Mouse (Mus musculus) layer of hippocampus, adult 8-10 months (tissue): ENCODE data around the gene Esr1. TPM values are rescaled to one million over a fixed set of nuclear protein-coding genes. Genes with fewer than 3 reads are reported as not detected.
"Not testable (repeated sequence)": the region's sequence is repeated elsewhere in the genome, so short reads cannot be mapped to it uniquely, and the experiment has no call there.

Source experiments
- DNase-seq, 2 experiments: peaks; one replicate each; pipeline ENCODE4 v3.0.0; 2022; ENCODE audit warnings: low spot score in 2 of 2
- total RNA-seq, 4 experiments: library from RNA; stranded (reverse); gene quantifications; 2 replicates each; pipeline ENCODE4 v1.2.4; 2022

Esr1 gene
- total RNA-seq, 4 experiments from 2014 or later: 3.3 to 4.0 (median 3.6) TPM

GRCm38 (mm10) chr10:4683711-4684265, 72.4 kb downstream of the Esr1 start:
- DNase-seq: peak in 1 of 2 experiments; percentile 5

DNA sequence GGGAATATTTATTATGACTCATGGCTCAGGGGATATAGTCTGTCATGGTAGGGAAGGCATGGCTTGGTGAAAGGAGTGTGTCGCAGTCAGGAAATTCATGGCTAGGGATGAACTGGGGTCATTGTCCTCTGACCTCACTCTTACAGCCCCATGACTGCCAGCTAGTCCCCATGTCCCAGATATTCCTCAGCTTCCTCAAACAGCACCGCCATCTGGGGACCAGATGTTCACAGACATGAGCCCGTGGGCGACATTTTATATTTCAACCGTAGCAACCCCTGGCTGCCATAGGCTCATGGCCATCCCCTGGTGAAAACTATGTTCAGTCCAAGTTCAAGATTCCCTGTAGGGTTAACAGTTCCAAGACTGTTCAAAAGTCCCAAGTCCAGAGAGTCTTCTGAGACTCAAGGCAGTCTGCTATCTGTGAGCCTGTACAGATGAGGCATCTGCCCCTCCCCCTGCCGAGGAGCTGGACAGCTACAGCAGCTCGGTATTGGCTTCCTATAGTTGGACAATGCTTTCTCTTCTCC, 83.0 kb downstream of the Esr1 start:
- no peak for DNase-seq

- DNase-seq: peak in 1 of 2 experiments; percentile 7
These were observed 98.5 kb downstream of the Esr1 start for GRCm38 (mm10) chr10:4709915-4710314.

DNA sequence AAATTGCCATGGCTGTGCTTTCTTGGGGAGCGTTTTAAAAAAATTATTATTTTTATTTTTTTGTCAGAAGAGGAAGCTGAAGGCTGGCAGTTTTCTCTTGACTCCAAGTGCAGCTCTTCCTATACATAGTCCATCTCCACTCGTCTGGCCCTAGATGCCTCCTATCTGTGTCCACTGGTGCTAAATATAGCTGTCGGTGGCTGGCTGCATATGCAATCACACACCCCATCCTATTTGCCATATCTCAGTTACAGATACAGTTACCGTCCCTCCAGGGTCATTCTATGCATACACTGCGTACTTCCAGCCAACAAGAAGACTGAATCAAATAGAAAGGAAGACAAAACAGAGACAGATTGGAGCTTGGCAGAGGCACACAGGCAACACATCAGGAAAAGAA, 100.0 kb downstream of the Esr1 start:
- no peak for DNase-seq

- DNase-seq: no peak
These were observed 100.9 kb downstream of the Esr1 start for GRCm38 (mm10) chr10:4712061-4712908.

GRCm38 (mm10) chr10:4713398-4713797, 102.0 kb downstream of the Esr1 start:
- DNase-seq: no peak

DNA sequence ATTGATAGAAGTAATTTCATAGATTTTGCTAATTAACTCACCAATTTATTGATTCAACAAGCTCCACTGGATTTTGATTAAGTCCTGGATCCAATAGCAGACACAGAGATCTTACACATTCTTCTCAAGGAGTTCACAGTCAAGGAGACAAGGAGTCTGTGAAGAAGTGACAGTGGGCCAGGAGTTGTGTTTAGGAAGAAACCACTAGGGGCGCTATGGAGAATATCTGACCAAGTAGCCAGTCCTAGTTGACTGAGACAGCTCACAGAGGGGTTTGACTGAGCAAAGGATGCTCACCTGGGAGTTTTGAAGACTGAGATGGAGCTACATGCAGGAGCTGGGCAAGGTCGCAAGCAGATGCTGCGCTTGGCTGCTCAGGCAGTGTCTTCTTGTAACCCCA, 113.5 kb downstream of the Esr1 start:
- no peak for DNase-seq

DNA sequence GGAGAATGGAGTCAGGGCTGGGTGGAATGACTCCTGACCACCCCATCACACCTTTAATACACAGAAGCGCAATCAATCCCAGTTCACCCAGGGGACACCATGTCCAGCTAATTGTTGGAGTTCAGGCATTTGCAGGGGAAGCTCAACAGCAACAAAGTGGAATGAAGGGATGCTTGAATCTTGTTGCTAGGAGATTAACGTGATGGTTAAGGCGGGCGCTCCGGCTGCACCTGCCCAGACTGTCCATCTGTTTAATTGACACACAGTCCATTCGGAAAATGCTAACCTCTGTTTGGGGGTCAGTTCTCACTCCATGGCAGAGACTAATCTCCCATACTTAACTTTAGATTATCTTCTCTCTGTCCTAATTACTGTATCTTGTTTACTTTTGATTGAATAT, 114.7 kb downstream of the Esr1 start:
- DNase-seq: no peak

GRCm38 (mm10) chr10:4732328-4732727, 120.9 kb downstream of the Esr1 start:
- DNase-seq: no peak

DNA sequence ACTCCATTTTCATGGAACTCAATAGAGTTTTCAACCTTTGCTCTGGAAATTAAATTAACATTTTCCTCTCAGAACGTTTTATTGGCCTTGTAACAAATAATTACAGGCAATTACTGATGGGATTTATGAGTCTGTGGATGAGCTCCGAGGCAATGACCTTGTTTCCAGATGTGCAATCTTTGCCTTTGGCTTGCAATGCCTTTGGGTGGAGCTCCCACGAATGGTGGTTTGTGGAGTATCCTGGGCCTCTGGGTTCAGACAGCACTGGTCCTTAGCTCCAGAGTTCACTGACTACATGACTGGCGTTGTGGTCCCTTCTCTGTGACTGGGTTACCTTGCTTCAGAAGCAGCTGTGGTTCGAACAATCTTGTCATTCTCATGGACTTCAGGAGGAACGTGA, 122.6 kb downstream of the Esr1 start:
- DNase-seq: no peak

DNA sequence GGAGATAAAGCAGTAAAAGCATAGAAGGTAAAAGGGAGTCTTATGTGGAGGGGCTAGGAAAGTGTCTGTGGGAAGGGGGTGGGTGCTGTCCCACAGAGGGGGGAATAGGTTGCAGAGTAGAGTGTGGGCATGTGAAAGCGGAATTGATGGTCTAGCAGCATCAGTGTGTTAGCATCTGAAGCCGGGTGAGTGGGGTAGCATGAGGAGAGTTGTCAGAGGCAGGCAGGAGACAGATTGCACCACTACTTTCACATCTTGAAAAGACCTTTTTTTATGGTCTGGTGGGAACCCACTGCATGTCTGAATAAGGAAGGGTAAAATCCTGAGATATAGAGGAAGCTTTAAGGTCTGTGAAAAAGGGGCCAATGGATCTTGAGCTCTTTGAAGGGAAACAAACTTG, 123.5 kb downstream of the Esr1 start:
- no peak for DNase-seq

DNA sequence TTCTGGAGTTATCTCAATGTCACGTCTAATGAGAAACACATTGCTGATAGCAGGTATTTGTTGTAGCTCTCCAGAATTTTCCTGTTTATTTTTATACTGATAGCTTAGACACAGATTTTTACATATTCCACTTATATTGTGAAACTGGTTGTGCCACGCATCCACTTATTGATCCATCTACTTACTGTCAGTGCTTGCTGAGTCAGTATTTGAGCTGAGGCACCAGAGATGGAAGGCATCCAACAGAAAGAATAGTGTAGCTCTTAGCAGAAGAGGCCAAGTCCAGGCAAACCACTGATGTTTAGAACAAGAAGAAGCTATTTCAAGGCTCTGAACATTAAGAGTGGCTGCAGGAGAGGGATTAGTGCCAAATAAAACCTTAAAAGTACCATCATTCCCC, 126.9 kb downstream of the Esr1 start:
- DNase-seq: no peak

DNA sequence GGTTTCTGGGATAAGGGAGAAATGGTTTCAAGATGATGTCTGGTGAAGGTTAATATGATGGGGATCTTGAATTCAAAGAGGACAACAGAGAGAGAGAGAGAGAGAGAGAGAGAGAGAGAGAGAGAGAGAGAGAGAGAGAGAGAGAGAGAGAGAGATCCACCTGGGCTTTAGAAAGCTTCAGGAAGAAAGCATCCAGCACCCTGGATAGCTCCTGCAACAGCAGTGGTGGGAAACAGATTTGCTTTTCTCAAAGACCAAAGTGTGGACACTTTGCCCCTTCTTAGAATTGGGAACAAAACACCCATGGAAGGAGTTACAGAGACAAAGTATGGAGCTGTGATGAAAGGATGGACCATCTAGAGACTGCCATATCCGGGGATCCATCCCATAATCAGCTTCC, 139.7 kb downstream of the Esr1 start:
- DNase-seq: not testable (repeated sequence)

GRCm38 (mm10) chr10:4752977-4753376, 141.6 kb downstream of the Esr1 start:
- no peak for DNase-seq

DNA sequence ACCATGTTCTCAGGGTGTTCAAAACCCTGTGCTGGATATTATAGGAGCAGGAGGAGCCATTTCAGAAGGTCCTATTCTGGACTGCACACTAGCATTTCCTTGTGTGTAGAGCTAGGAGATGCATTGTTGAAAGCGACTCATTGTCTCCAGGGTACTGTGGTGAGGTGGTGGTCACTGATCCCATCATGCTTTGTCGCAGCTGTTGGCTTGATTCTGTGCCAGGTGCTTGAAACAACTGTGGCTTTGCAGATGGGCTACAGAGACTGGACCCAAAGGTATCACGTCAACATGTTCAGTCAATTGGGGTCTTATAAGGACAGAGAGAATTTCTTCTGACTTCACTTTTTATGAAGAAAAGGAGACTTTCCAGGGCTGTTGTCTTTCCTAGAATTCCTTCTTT, 164.1 kb downstream of the Esr1 start:
- DNase-seq: no peak

DNA sequence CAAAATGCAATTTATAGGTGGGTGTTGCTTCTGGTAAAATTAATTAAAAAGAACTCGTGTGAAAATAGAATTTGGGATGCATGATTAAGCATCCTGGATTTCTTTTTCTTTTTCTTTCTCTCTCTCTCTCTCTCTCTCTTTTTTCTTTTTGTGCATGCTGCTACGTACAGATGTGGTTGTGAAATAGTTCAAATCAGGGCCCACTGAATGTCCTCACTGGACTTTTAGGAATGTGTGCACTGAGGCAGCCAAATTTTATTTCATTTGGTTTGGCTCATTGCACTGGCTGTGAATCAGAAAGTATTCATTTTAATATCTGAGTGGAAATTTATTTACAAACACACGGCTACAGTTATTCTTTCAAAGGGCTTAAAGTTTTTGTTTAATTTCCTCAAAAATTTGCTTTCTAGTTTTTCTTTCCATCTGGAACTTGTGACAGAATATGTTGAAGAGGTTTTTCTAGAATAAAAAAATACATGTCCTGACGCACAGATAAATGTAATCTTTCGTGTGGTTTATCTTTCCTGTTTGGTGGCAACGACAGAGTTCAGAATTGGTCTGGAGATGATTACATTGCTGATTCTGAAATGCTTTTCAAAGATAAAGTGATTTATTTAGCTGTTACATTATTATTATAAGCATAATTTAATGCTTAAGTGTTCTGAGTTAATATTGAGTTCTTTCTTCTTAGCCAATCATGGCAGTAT, 164.8 kb downstream of the Esr1 start:
- DNase-seq: no peak

DNA sequence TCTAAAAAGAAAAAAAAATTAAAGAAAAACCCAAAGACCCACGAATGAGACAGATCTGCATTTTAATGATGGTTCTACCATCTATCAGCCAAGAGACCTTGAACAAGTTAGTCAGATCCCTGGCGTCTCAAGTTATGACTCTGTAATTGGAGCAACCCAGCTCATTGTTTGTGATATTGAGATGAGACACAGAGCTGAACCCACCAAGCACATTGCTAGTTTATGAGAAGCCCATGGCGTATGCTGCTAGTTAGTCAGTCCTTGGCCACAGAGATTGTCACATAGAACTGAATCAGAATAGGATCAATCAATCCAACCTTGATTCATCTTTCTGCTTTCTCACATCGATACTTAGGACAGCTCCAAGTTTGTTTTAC, 165.3 kb downstream of the Esr1 start:
- no peak for DNase-seq

DNA sequence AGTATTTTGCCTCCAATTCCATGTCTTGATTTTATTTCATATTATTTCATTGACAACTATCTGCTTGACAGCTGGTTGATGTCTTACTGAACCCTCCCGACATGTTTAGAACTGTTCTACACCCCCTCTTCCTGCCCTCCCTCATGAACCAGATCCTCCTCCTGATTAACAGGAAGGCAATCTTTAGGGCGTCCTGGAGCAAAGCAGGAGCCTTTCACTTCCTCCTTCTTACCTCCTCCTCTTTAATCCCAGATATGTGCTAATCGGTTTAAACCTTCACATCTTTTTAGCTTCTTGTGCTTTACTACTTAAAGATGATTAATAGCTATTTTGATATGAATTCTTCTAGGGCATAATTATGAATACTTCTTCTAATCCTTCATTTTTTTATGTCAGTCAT, 166.6 kb downstream of the Esr1 start:
- no peak for DNase-seq

DNA sequence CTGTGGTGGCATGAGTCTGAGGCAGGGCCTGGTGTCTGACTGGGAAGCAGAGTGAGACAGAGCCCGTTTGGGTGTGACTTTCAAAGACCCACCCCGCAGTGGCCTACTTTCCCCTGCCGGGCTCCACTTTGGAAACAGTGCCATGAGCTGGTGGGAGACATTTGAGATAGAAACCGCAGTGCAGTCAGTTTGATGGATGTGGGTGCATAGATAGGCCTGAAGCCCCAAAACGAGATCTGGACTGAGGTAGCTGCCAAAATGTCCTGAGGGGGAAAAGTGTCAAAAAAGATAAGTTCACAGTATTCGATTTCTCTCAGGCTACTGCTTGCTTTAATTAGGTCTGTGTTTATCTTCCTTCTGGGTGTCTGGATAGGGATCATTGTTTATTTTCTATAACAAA, 169.5 kb downstream of the Esr1 start:
- DNase-seq: no peak

DNA sequence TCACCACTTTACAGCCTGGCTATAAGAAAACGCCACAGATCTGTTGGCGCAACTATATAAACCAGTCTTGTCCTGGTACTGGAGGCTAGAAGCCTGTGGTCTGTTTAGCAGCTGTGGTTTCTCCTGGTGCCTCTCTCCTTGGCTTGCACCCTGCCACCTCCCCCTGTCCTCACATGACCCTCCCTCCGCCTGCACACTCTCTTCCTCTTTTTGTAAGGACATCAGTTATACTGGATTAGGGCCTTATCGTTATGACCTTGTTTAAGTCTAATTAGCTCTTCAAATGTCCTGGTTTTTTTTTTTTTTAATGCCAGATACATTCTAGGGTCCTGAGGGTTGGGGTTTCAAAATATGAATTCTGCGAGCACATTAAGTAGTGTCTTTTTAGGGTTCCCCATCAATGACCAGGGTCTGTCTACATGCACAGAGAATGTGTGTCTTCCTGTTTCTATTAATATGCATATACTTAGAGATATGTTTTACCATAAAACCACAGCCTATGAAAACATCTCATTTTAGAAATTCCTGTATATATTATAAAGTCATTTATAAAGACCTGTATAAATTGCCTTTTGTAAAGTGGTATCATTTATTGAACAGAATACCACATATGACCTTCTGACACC, 175.7 kb downstream of the Esr1 start:
- no peak for DNase-seq

DNA sequence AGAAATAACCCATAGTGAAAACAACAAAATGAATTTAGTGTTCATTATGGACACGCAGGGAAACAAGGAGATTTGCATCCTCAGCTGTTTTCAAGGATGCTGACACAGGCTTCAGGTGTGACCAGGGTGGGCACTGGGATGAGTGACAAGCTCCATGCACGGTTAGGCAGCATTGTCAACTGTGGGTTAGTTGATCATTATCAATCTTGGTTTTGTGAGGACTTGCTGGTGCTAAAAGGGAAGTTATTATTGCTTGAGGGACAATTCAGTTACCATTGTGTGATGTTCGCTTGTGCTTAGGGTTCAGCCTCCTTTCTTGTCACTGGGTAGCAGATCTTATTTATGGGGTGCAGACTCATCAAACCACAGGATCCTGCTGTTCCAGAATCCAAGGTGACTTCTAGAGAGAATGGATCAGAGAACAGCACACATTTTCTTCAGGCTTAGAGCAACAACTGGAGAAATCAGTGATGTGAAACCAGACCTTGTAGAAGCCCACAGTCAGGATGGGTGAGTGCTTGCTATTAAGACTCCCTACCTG, 186.9 kb downstream of the Esr1 start:
- no peak for DNase-seq

DNA sequence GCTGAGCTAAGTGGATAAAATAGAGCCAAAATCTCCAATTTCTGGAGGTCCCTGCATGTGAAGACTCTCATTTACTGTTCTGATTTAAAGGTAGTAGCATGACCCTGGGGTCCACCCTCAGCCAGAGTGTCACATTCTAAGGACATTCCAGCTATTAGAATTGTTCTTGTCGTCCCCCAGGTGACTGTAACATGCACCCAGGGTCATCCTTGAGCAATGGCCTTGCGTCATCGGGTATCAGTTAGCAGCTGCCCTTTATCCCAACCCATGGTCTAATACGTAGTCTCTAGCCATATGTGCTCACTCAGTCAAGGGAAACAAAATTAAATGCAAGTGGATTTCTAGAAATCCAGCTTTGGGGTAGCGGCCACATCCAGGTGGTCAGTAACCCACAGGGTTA, 213.0 kb downstream of the Esr1 start:
- no peak for DNase-seq
